Mouse (Mus musculus) midbrain, embryonic 10.5 days (tissue): ENCODE results near the gene Id2. TPM values are rescaled to one million over a fixed set of nuclear protein-coding genes. Genes with fewer than 3 reads are reported as not detected.

Experiments
- DNase-seq: peaks from one replicate; pipeline ENCODE4 v3.0.0-alpha.2; 2017; ENCODE audit warnings: low spot score
- H3K27ac ChIP-seq: fragments of 300-500 bp; sonication (generic); replicated peaks from 2 replicates; pipeline ENCODE4 v1.5.1; 2016; ENCODE audit warnings: mild to moderate bottlenecking
- H3K27me3 ChIP-seq: fragments of 300-500 bp; sonication (generic); 2 replicates; pipeline ENCODE4 v1.6.1; 2016; ENCODE audit warnings: low read depth, mild to moderate bottlenecking; ENCODE audit not compliant: poor library complexity, severe bottlenecking
- H3K36me3 ChIP-seq: fragments of 300-500 bp; sonication (generic); 2 replicates; pipeline ENCODE4 v1.6.1; 2016; ENCODE audit warnings: mild to moderate bottlenecking, moderate library complexity
- H3K4me1 ChIP-seq: fragments of 300-500 bp; sonication (generic); 2 replicates; pipeline ENCODE4 v1.6.1; 2016
- H3K4me3 ChIP-seq: fragments of 300-500 bp; sonication (generic); 2 replicates; pipeline ENCODE4 v1.5.1; 2016; ENCODE audit warnings: mild to moderate bottlenecking, moderate library complexity
- H3K9me3 ChIP-seq: fragments of 300-500 bp; sonication (generic); replicated peaks from 2 replicates; pipeline ENCODE4 v1.6.1; 2016; ENCODE audit warnings: mild to moderate bottlenecking
- WGBS: fragments of 180-500 bp; shearing (Covaris S2); methylation state at CpG from one replicate; pipeline ENCODE4 v1.1.7; 2016; 5-methylcytosine and 5-hydroxymethylcytosine counted together
- polyA plus RNA-seq: library from polyadenylated mRNA; unstranded; fragments of >200 nt; fragmentation: Nextera tagmentation; extraction: Ambion mirVana; gene quantifications from 2 replicates; pipeline ENCODE4 v1.2.1, GENCODE M21; 2016

Gene Id2
- polyA plus RNA-seq: 303 and 332 TPM in 2 replicates

DNA sequence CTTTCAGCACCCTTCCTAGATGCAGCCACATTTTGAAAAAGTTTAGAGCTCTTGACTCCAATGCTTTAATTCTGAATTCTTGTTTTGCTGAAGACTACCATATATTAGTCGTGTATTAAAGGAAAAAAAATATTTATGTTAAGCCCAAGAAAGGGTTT, at the start of gene Id2:
TSS of gene Id2 (minus strand) at position 89 of the 158 bp plus-strand sequence.
- H3K27ac ChIP-seq: peak within 1 kb of the TSS; percentile 97
- peaks cover 11% of the 10 kb centered on the region for H3K27me3 ChIP-seq
- no peak for DNase-seq
- 5% methylated on average over 1 of the region's 1 CpGs for WGBS
- no peaks in the 10 kb centered on the region for H3K9me3 ChIP-seq
- H3K4me1 ChIP-seq: peaks cover 72% of the 10 kb centered on the region
- peak within 1 kb of the TSS; percentile 83 for H3K4me3 ChIP-seq
- peaks cover 9% of the 10 kb centered on the region; the same call in 1 of the 2 replicates for H3K36me3 ChIP-seq

GRCm38 (mm10) chr12:25145344-25145698, 48.4 kb upstream of the Id2 start:
- no peak for DNase-seq
- Histone ChIP-seq H3K27ac (no peak overlapping the region; the same call in 1 of the 2 replicates), H3K36me3 (no peaks in the 10 kb centered on the region), H3K4me1 (peaks cover 13% of the 10 kb centered on the region), H3K9me3 (no peaks in the 10 kb centered on the region), H3K4me3 (no peak overlapping the region), H3K27me3 (0 out of 2 replicates have a peak, but pooled peaks cover 5% of the 10 kb centered on the region)
- 70% methylated on average over 3 of the region's 3 CpGs for WGBS

- Histone ChIP-seq H3K36me3 (no peaks in the 10 kb centered on the region), H3K9me3 (no peaks in the 10 kb centered on the region), H3K4me1 (peaks cover 16% of the 10 kb centered on the region), H3K4me3 (no peak overlapping the region), H3K27ac (no peak overlapping the region; the same call in 1 of the 2 replicates), H3K27me3 (0 out of 2 replicates have a peak, but pooled peaks cover 5% of the 10 kb centered on the region)
- 85% methylated on average over 5 of the region's 5 CpGs for WGBS
- no peak for DNase-seq
These were observed 47.8 kb upstream of the Id2 start for GRCm38 (mm10) chr12:25144591-25145343.

GRCm38 (mm10) chr12:25143492-25143891, 46.6 kb upstream of the Id2 start:
- WGBS: 60% methylated on average over 2 of the region's 2 CpGs
- Histone ChIP-seq H3K4me3 (no peak overlapping the region), H3K36me3 (no peaks in the 10 kb centered on the region), H3K9me3 (no peaks in the 10 kb centered on the region), H3K27ac (no peak overlapping the region; the same call in 1 of the 2 replicates), H3K4me1 (peaks cover 17% of the 10 kb centered on the region), H3K27me3 (0 out of 2 replicates have a peak, but pooled peaks cover 5% of the 10 kb centered on the region)
- no peak for DNase-seq

DNA sequence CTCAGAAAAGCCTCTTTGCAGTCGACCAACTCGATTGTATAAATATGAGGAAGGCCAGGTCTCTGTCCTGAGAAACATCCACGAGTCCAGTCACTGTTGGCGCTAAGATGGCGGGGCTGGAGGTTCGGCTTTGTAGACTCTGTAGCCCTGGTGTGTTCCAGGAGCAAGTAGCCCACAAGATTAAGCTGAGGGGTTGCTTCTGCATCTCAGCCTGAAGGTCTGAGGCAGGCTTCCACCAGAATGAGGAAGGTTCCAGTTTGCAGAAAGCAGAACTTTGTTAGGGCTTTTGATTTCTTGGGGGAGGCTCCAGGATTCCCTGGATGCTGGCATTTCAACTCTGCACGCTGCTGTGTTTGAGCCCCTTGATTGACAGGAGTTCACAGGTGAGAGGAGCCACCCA, 45.3 kb upstream of the Id2 start:
- Histone ChIP-seq H3K4me1 (peaks cover 17% of the 10 kb centered on the region), H3K4me3 (no peak overlapping the region), H3K36me3 (no peaks in the 10 kb centered on the region), H3K27me3 (0 out of 2 replicates have a peak, but pooled peaks cover 5% of the 10 kb centered on the region), H3K27ac (peak overlapping the region; percentile 49; the same call in 1 of the 2 replicates), H3K9me3 (no peaks in the 10 kb centered on the region)
- DNase-seq: no peak
- WGBS: 80% methylated on average over 7 of the region's 7 CpGs

DNA sequence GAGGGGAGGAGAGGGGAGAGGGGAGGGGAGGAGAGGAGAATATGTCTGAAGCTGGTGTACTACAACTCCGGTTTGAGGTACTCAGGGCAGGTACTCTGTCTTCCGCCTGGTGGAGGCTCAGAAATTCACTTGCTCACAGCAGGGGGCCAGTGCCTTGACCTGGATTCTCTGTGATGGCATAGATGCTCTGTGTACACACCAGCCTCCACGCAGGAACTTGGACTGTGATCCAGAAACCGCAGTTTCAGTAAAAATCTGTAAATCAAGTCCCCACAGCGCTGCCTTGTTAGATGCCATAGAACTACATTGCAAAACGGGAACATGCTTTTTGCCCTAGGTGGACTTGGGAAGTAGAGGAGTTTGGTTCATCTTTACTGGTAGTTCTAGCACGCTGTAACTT, 44.4 kb upstream of the Id2 start:
- 72% methylated on average over 7 of the region's 7 CpGs for WGBS
- H3K9me3 ChIP-seq: no peaks in the 10 kb centered on the region
- no peak for DNase-seq
- peaks cover 17% of the 10 kb centered on the region for H3K4me1 ChIP-seq
- peak overlapping the region; percentile 64; the same call in 1 of the 2 replicates for H3K27ac ChIP-seq
- H3K27me3 ChIP-seq: 0 out of 2 replicates have a peak, but pooled peaks cover 5% of the 10 kb centered on the region
- no peak overlapping the region for H3K4me3 ChIP-seq
- H3K36me3 ChIP-seq: no peaks in the 10 kb centered on the region

GRCm38 (mm10) chr12:25140115-25140514, 43.2 kb upstream of the Id2 start:
- no peaks in the 10 kb centered on the region for H3K36me3 ChIP-seq
- WGBS: 88% methylated on average over 6 of the region's 6 CpGs
- peaks cover 17% of the 10 kb centered on the region for H3K4me1 ChIP-seq
- no peak overlapping the region for H3K4me3 ChIP-seq
- H3K27me3 ChIP-seq: 0 out of 2 replicates have a peak, but pooled peaks cover 5% of the 10 kb centered on the region
- H3K27ac ChIP-seq: peak overlapping the region; percentile 6; the same call in 1 of the 2 replicates
- DNase-seq: no peak
- H3K9me3 ChIP-seq: no peaks in the 10 kb centered on the region

GRCm38 (mm10) chr12:25138616-25139015, 41.7 kb upstream of the Id2 start:
- no peaks in the 10 kb centered on the region for H3K36me3 ChIP-seq
- DNase-seq: no peak
- H3K4me3 ChIP-seq: no peak overlapping the region
- H3K9me3 ChIP-seq: no peaks in the 10 kb centered on the region
- 0 out of 2 replicates have a peak, but pooled peaks cover 7% of the 10 kb centered on the region for H3K27me3 ChIP-seq
- no peak overlapping the region for H3K27ac ChIP-seq
- WGBS: 95% methylated on average over 4 of the region's 4 CpGs
- peaks cover 17% of the 10 kb centered on the region for H3K4me1 ChIP-seq

DNA sequence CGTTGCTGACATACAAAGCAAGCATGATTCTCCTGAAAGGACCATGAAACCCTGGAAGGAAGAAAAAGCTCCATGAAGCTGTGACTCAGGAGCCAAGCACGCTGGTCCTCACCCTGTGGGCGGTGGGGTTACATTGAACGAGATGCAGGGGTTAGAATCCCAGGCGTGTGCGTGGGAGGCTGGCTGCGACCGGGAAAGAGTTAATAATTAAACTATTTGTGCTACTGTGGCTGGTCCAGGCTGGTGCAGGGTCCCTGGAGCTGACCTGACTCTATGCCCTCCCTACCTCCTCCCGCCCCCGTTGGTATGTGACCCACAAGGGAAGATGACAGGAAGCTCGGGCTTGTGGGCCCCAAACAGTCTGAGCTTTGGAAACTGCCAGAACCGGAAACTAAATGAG, 35.1 kb upstream of the Id2 start:
- H3K4me1 ChIP-seq: peaks cover 32% of the 10 kb centered on the region
- 0 out of 2 replicates have a peak, but pooled peaks cover 21% of the 10 kb centered on the region for H3K27me3 ChIP-seq
- 83% methylated on average over 12 of the region's 12 CpGs for WGBS
- no peaks in the 10 kb centered on the region for H3K36me3 ChIP-seq
- no peak overlapping the region for H3K4me3 ChIP-seq
- DNase-seq: no peak
- peaks cover 7% of the 10 kb centered on the region; the same call in 1 of the 2 replicates for H3K9me3 ChIP-seq
- no peak overlapping the region for H3K27ac ChIP-seq

DNA sequence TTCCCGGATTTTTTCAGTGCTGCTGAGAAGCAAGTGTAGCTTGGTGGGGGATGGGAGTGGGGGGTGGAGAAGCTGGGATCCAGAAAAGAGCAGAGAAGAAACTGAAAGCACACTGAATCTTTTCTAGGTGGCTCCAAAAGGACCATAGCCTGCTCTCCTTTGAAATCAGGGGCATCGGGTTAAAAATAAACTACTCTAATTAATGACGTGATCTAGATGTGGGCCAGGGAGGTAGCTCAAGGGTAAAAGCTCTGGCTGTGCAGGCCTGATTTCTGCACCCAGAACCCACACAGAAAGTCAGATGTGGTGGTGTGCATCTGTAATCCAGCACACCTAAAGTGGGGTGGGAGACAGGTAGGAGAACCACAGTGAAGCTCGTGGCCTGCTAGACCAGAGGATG, 30.7 kb upstream of the Id2 start:
- no peaks in the 10 kb centered on the region for H3K36me3 ChIP-seq
- H3K4me3 ChIP-seq: no peak overlapping the region
- H3K4me1 ChIP-seq: peaks cover 74% of the 10 kb centered on the region
- H3K27me3 ChIP-seq: 0 out of 2 replicates have a peak, but pooled peaks cover 14% of the 10 kb centered on the region
- no peak for DNase-seq
- WGBS: 74% methylated on average over 4 of the region's 4 CpGs
- H3K27ac ChIP-seq: peak overlapping the region; percentile 93
- peaks cover 3% of the 10 kb centered on the region; the same call in 1 of the 2 replicates for H3K9me3 ChIP-seq

DNA sequence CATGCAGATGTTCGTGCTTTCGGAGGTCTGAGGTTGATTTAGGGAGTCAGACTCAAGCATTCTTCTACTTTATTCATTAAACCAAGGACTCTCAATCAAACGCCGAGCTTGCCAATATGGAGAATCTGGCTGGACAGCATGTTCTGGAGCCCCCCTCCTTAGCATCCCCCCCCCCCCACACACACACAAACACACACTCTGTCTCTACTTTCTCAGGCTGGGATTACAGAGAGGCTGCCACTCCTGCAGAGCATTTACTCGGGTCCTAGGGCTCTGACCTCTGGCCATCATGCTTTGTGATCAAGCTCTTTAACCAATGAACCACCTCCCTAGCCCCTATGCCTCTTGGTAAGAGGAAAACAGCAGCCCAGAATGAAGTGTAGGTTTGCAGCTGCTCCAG, 29.3 kb upstream of the Id2 start:
- no peaks in the 10 kb centered on the region; the same call in 1 of the 2 replicates for H3K9me3 ChIP-seq
- DNase-seq: peak; percentile 54
- H3K27ac ChIP-seq: peak overlapping the region; percentile 93
- 0 out of 2 replicates have a peak, but pooled peaks cover 14% of the 10 kb centered on the region for H3K27me3 ChIP-seq
- WGBS: 49% methylated on average over 5 of the region's 5 CpGs
- H3K4me1 ChIP-seq: peaks cover 88% of the 10 kb centered on the region
- peak overlapping the region; percentile 42 for H3K4me3 ChIP-seq
- H3K36me3 ChIP-seq: no peaks in the 10 kb centered on the region

DNA sequence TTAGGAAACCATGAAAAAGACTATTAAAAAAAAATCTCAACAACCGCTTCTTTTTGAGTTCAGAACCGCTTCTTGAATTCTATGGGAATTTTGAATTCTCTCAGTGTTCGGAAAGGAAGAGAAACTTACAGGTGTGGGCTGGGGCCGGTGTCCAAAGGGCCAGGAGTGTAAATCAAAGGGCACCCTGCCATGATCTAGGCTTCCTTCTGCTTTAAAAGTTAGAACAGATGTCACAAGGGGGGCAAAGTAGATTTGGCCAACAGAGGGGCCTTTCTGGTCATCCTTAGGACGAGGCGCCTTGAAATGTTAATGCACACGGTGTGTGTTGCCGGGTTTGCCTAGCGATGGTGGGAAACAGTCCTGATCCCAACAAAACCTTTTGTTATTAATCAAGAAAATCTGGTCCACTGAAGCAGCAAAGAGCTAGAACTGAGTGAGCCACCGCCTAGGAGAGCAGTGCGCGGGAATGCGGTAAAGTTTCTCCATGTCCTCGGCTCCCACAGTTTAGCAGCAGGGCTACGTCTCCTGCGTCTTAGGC, 28.4 kb upstream of the Id2 start:
- H3K36me3 ChIP-seq: no peaks in the 10 kb centered on the region
- peak; percentile 56 for DNase-seq
- 4% methylated on average over 16 of the region's 16 CpGs for WGBS
- peak overlapping the region; percentile 93 for H3K27ac ChIP-seq
- H3K4me3 ChIP-seq: peak overlapping the region; percentile 42
- H3K4me1 ChIP-seq: peaks cover 92% of the 10 kb centered on the region
- H3K27me3 ChIP-seq: 0 out of 2 replicates have a peak, but pooled peaks cover 12% of the 10 kb centered on the region
- no peaks in the 10 kb centered on the region; the same call in 1 of the 2 replicates for H3K9me3 ChIP-seq
